Mouse (Mus musculus) midbrain, postnatal 0 days (tissue): ENCODE results near the gene Ehmt2. TPM values are rescaled to one million over a fixed set of nuclear protein-coding genes. Genes with fewer than 3 reads are reported as not detected.

Source experiments
- ATAC-seq: fragments of 200-750 bp; cut with Nextera tagmentation; 2 replicates; pipeline ENCODE4 v1.8.0; 2017; ENCODE audit warnings: moderate number of reproducible peaks, mild to moderate bottlenecking, moderate TSS enrichment, moderate library complexity; ENCODE audit not compliant: low FRiP score
- DNase-seq: peaks from one replicate; pipeline ENCODE4 v3.0.0-alpha.2; 2015; ENCODE audit warnings: low spot score
- H3K27ac ChIP-seq: fragments of 300-500 bp; sonication (generic); 2 replicates; pipeline ENCODE4 v1.5.1; 2014; ENCODE audit warnings: low read depth, mild to moderate bottlenecking, low read length, mixed read lengths
- H3K27me3 ChIP-seq: fragments of 300-500 bp; sonication (generic); 2 replicates; pipeline ENCODE4 v1.6.1; 2014; ENCODE audit warnings: low read length, control low read depth, mixed read lengths; ENCODE audit not compliant: insufficient read depth
- H3K36me3 ChIP-seq: fragments of 300-500 bp; sonication (generic); 2 replicates; pipeline ENCODE4 v1.6.1; 2014; ENCODE audit warnings: low read length, control low read depth, mixed read lengths; ENCODE audit not compliant: insufficient read depth
- H3K4me1 ChIP-seq: fragments of 300-500 bp; sonication (generic); 2 replicates; pipeline ENCODE4 v1.6.1; 2014; ENCODE audit warnings: mild to moderate bottlenecking, control low read depth, antibody characterized with exemption, low read length, mixed read lengths; ENCODE audit not compliant: insufficient read depth
- H3K4me2 ChIP-seq: fragments of 300-500 bp; sonication (generic); 2 replicates; pipeline ENCODE4 v1.6.1; 2014; ENCODE audit warnings: low read depth, mild to moderate bottlenecking, low read length, mixed read lengths; ENCODE audit not compliant: poor library complexity, severe bottlenecking
- H3K4me3 ChIP-seq: fragments of 300-500 bp; sonication (generic); 2 replicates; pipeline ENCODE4 v1.5.1; 2014; ENCODE audit warnings: low read depth, mild to moderate bottlenecking, low read length, moderate library complexity
- H3K9ac ChIP-seq: fragments of 300-500 bp; sonication (generic); replicated peaks from 2 replicates; pipeline ENCODE4 v1.6.1; 2014; ENCODE audit warnings: mild to moderate bottlenecking, low read length, moderate library complexity, mixed read lengths; ENCODE audit not compliant: poor library complexity, severe bottlenecking
- H3K9me3 ChIP-seq: fragments of 300-500 bp; sonication (generic); 2 replicates; pipeline ENCODE4 v1.6.1; 2016; ENCODE audit warnings: low read length, control low read depth
- CTCF ChIP-seq: IDR thresholded peaks from 2 replicates; pipeline ENCODE4 v1.5.1; 2016; ENCODE audit warnings: antibody characterized with exemption, mild to moderate bottlenecking
- WGBS: fragments of 180-500 bp; shearing (Covaris S2); extraction: QIAGEN DNeasy Blood & Tissue Kit; methylation state at CpG from one replicate; pipeline ENCODE4 v1.1.7; 2014; 5-methylcytosine and 5-hydroxymethylcytosine counted together
- polyA plus RNA-seq: library from polyadenylated mRNA; unstranded; fragments of >200 nt; fragmentation: Nextera tagmentation; extraction: Ambion mirVana; gene quantifications from 2 replicates; pipeline ENCODE4 v1.2.1, GENCODE M21; 2015
- total RNA-seq: library from RNA; depleted of rRNA; stranded (reverse); fragments of >200 nt; gene quantifications from 2 replicates; pipeline ENCODE4 v1.2.3, GENCODE M21; 2014

The Ehmt2 gene
- total and polyA plus RNA-seq, 2 experiments from 2014 or later = 69.0 to 375 TPM

GRCm38 (mm10) chr17:34924258-34924657 is 26.0 kb downstream of the Ehmt2 start:
- no peak overlapping the region for H3K9ac ChIP-seq
- 66% methylated on average over 5 of the region's 5 CpGs for WGBS
- H3K27me3 ChIP-seq = no peaks in the 10 kb centered on the region
- no peak for DNase-seq
- TF ChIP-seq CTCF = no peak
- ATAC-seq = no peak
- no peak overlapping the region for H3K4me2 ChIP-seq
- H3K27ac ChIP-seq = no peak overlapping the region
- H3K36me3 ChIP-seq = no peaks in the 10 kb centered on the region
- no peaks in the 10 kb centered on the region for H3K4me1 ChIP-seq
- H3K9me3 ChIP-seq = no peaks in the 10 kb centered on the region
- H3K4me3 ChIP-seq = no peak overlapping the region

DNA sequence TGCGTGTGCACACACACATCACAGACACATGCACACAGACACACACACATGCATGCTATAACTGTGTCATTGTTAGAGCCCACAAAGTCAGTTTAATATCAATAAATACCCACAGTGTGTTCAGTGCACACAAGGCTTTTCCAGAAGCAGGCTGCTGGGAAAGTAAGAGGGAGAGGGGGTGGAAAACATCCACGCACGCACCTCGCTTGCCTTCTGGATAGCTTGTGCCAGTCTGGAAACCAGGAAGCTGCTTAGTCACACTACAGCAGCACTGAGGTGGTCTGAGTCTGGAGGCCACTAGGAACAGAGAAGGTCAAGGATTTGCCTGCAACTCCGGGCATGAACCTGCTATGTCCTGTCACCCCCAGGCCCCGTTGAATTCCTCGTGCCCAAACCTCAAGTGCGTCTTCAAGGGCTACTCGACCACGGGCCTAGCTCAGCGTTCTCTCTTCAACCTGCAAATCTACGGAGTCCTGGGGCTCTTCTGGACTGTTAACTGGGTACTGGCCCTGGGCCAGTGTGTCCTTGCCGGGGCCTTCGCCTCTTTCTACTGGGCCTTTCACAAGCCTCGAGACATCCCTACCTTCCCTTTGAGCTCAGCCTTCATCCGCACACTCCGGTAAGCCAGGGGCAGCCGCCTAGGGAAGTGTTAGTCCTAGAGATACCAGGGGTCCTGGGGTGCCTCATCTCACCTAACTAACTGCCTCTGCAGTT is 29.2 kb downstream of the Ehmt2 start:
- no peak overlapping the region for H3K27ac ChIP-seq
- 86% methylated on average over 18 of the region's 18 CpGs for WGBS
- H3K4me2 ChIP-seq = no peak overlapping the region
- no peak for TF ChIP-seq CTCF
- no peak for ATAC-seq
- no peaks in the 10 kb centered on the region for H3K27me3 ChIP-seq
- no peaks in the 10 kb centered on the region for H3K36me3 ChIP-seq
- no peak overlapping the region for H3K4me3 ChIP-seq
- H3K4me1 ChIP-seq = 0 out of 2 replicates have a peak, but pooled peaks cover 2% of the 10 kb centered on the region
- DNase-seq = no peak
- H3K9me3 ChIP-seq = no peaks in the 10 kb centered on the region
- no peak overlapping the region for H3K9ac ChIP-seq

DNA sequence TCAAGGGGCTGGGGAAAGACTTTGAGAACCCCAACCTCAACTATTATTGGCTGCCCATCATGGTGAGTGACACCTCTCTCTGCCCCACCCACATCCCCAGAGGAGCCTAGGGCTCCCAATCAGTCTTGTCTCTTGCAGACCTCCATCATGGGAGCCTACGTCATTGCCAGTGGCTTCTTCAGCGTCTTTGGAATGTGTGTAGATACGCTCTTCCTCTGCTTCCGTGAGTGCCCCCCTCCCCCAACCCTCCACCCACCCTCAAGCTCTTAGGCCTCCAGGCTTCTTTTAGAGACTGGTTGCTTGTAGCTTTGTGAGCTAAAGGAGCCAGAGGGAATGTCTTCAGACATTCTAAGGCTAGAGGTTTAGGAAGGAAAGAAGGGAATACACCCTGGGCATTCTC is 30.6 kb downstream of the Ehmt2 start:
- DNase-seq (no peak), ATAC-seq (no peak)
- WGBS = 67% methylated on average over 4 of the region's 4 CpGs
- Histone ChIP-seq H3K27ac (no peak overlapping the region), H3K4me2 (no peak overlapping the region), H3K27me3 (no peaks in the 10 kb centered on the region), H3K4me3 (no peak overlapping the region), H3K4me1 (0 out of 2 replicates have a peak, but pooled peaks cover 3% of the 10 kb centered on the region), H3K9ac (no peak overlapping the region), H3K36me3 (peaks cover 3% of the 10 kb centered on the region; the same call in 1 of the 2 replicates), H3K9me3 (no peaks in the 10 kb centered on the region)
- no peak for TF ChIP-seq CTCF

DNA sequence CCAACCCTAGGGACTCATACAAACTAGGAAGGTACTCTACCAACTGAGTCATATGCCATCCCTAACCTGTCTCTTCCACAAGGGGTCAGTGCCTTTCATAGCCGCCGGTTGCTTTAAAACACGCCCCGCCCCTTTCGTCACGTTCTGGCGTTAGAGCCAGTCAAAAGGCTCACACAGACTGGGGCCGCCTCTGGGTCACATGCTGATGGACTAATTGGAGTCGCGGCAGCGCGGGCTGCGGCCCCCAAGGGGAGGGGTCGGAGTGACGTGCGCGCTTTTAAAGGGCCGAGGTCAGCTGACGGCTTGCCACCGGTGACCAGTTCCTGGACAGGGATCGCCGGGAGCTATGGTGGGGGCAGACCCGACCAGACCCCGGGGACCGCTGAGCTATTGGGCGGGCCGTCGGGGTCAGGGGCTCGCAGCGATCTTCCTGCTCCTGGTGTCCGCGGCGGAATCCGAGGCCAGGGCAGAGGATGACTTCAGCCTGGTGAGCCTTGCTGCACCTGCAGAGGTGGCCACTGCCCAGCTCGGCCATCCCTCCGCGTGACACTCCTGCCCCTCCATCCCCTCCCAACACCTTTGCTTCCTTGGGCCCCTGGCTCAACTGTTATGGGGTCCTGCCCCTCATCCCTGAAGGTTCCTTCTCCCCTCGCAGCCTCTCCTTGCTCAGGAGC is 32.9 kb downstream of the Ehmt2 start, which contains the start of gene Neu1:
Gene Neu1 (plus strand): TSS at position 193 of the 674 bp plus-strand sequence.
- WGBS = under 1% methylated on average over 35 of the region's 38 CpGs
- DNase-seq (peak; percentile 99), ATAC-seq (peak; percentile 98)
- Histone ChIP-seq H3K36me3 (peaks cover 16% of the 10 kb centered on the region), H3K9ac (peak within 1 kb of the TSS; percentile 81), H3K4me2 (peak within 1 kb of the TSS; percentile 94), H3K27me3 (no peaks in the 10 kb centered on the region), H3K27ac (peak within 1 kb of the TSS; percentile 69), H3K4me1 (0 out of 2 replicates have a peak, but pooled peaks cover 3% of the 10 kb centered on the region), H3K4me3 (peak within 1 kb of the TSS; percentile 66), H3K9me3 (no peaks in the 10 kb centered on the region)
- peak; percentile 90 for TF ChIP-seq CTCF

- TF ChIP-seq CTCF = no peak
Measured at GRCm38 (mm10) chr17:34931735-34932098, 33.4 kb downstream of the Ehmt2 start.

DNA sequence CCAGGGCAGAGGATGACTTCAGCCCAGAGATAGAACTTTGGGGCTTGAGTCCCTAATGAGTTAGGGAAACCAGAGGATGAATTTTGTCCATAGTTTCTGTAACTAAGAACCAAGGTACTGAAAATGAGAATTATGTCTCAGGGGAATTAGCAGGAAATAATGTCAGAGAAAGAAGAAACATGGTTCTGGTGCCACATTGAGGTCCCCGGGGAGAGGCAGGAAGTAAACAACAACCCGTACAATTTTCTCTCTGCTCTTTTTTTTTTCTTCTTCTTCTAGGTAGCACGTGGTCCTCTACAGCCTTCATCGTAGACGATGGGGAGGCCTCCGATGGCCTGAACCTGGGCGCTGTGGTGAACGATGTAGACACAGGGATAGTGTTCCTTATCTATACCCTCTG is 34.0 kb downstream of the Ehmt2 start:
- H3K27ac ChIP-seq = no peak overlapping the region
- ATAC-seq (no peak), DNase-seq (no peak)

More at GRCm38 (mm10) chr17:34931735-34932098, 33.4 kb downstream of the Ehmt2 start:
- Histone ChIP-seq H3K4me3 (peak overlapping the region; percentile 66), H3K4me1 (0 out of 2 replicates have a peak, but pooled peaks cover 3% of the 10 kb centered on the region), H3K9ac (peak overlapping the region; percentile 81), H3K27me3 (no peaks in the 10 kb centered on the region), H3K9me3 (no peaks in the 10 kb centered on the region), H3K36me3 (peaks cover 16% of the 10 kb centered on the region), H3K4me2 (peak overlapping the region; percentile 94), H3K27ac (peak overlapping the region; percentile 69)
- peak; percentile 50 for DNase-seq
- 10% methylated on average over 14 of the region's 14 CpGs for WGBS
- peak; percentile 28 for ATAC-seq

More for the DNA sequence above, 34.0 kb downstream of the Ehmt2 start:
- H3K9me3 ChIP-seq = no peaks in the 10 kb centered on the region
- H3K27me3 ChIP-seq = no peaks in the 10 kb centered on the region
- H3K36me3 ChIP-seq = peaks cover 16% of the 10 kb centered on the region
- 89% methylated on average over 8 of the region's 8 CpGs for WGBS
- H3K4me3 ChIP-seq = peak overlapping the region; percentile 66
- peak overlapping the region; percentile 94 for H3K4me2 ChIP-seq
- no peak for TF ChIP-seq CTCF
- 0 out of 2 replicates have a peak, but pooled peaks cover 3% of the 10 kb centered on the region for H3K4me1 ChIP-seq
- H3K9ac ChIP-seq = peak overlapping the region; percentile 81
